Mouse (Mus musculus) E14TG2a.4 (cell line): ENCODE results near the gene Ercc1.

Experiments
- CTCF ChIP-seq: conservative IDR thresholded peaks from 2 replicates; pipeline ENCODE4 v1.5.1; 2014; ENCODE audit warnings: low read length
- NANOG ChIP-seq: IDR thresholded peaks from 2 replicates; pipeline ENCODE4 v1.6.1; 2014; ENCODE audit warnings: borderline replicate concordance, low read length, mixed read lengths
- POU5F1 ChIP-seq: IDR thresholded peaks from 2 replicates; pipeline ENCODE4 v1.6.1; 2014; ENCODE audit warnings: low read length, borderline replicate concordance

DNA sequence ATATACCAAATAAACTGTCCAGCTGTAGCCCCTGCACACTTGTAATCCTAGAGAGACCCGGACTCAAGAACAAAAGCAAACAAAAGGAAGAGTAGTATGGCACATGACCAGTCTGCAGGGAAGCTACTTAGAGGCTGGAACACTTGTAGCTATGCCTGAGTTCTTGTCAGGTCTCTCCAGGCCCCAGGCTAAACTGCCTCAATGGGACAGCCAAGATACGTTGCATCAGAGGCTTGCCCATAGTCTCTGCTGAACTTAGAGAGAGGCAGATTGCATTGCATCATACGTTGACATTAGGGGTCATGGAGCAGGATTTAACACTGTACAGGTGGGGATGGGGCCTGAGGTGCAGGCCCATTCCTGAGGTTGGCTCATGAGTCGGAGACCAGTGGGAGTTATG is 31.4 kb downstream of the Ercc1 start:
- no peak for TF ChIP-seq CTCF
- no peak for TF ChIP-seq POU5F1
- TF ChIP-seq NANOG, result no peak
